Mouse (Mus musculus) ES-Bruce4 (cell line): ENCODE measurements around the gene Slc5a10. TPM values are rescaled to one million over a fixed set of nuclear protein-coding genes. Genes with fewer than 3 reads are reported as not detected.
A peak's percentile ranks its signal among the peaks of the same experiment; 100 is the strongest.

Experiments
- H3K27ac ChIP-seq: 2 replicates; pipeline ENCODE4 v1.5.1; 2012; ENCODE audit warnings: low read length, inconsistent platforms; ENCODE audit not compliant: insufficient read depth
- H3K27me3 ChIP-seq: 2 replicates; pipeline ENCODE4 v1.6.1; 2012; ENCODE audit warnings: mild to moderate bottlenecking, low read length, inconsistent platforms; ENCODE audit not compliant: control insufficient read depth, poor library complexity, insufficient read depth, severe bottlenecking
- H3K36me3 ChIP-seq: 2 replicates; pipeline ENCODE4 v1.6.1; 2012; ENCODE audit warnings: inconsistent platforms, mild to moderate bottlenecking, low read length, moderate library complexity; ENCODE audit not compliant: control insufficient read depth, poor library complexity, insufficient read depth, severe bottlenecking
- H3K4me1 ChIP-seq: one replicate; pipeline ENCODE4 v1.8.1; 2011; ENCODE audit warnings: low read length; ENCODE audit not compliant: control insufficient read depth, insufficient read depth
- H3K4me3 ChIP-seq: 2 replicates; pipeline ENCODE4 v1.5.1; 2011; ENCODE audit warnings: low read depth, mild to moderate bottlenecking, low read length
- H3K9ac ChIP-seq: 2 replicates; pipeline ENCODE4 v1.6.1; 2012; ENCODE audit warnings: low read depth, mild to moderate bottlenecking, inconsistent platforms; ENCODE audit not compliant: poor library complexity, severe bottlenecking
- H3K9me3 ChIP-seq: replicated peaks from 2 replicates; pipeline ENCODE4 v1.6.1; 2012; ENCODE audit warnings: mild to moderate bottlenecking, low read length, inconsistent platforms; ENCODE audit not compliant: control insufficient read depth, poor library complexity, insufficient read depth, severe bottlenecking
- CTCF ChIP-seq: IDR thresholded peaks from one replicate; pipeline ENCODE4 v1.8.1; 2011; ENCODE audit warnings: low read depth, low read length
- EP300 ChIP-seq: IDR thresholded peaks from 2 replicates; pipeline ENCODE4 v1.6.1; 2011; ENCODE audit warnings: low read depth, low read length; ENCODE audit not compliant: insufficient read depth
- POLR2A ChIP-seq: IDR thresholded peaks from one replicate; pipeline ENCODE4 v1.8.1; 2011; ENCODE audit warnings: low read length; ENCODE audit not compliant: insufficient read depth
- polyA plus RNA-seq: library from polyadenylated mRNA; stranded (reverse); fragments of >200 nt; gene quantifications from 2 replicates; pipeline ENCODE4 v1.2.4, GENCODE M21; 2011; ENCODE audit warnings: low read depth; ENCODE audit not compliant: missing spikeins, insufficient read depth, insufficient read length

Gene Slc5a10
- polyA plus RNA-seq: 0.35 TPM in 1 of 2 replicates, not detected in the other

GRCm38 (mm10) chr11:61720636-61721035 lies at the start of gene Slc5a10:
Gene Slc5a10 (minus strand): TSS chr11:61720826.
- no peaks in the 10 kb centered on the region for H3K27me3 ChIP-seq
- no peaks in the 10 kb centered on the region for H3K4me1 ChIP-seq
- no peak within 1 kb of the TSS for H3K27ac ChIP-seq
- TF ChIP-seq POLR2A: no peak
- no peak for TF ChIP-seq CTCF
- no peak for TF ChIP-seq EP300
- H3K9ac ChIP-seq: no peak within 1 kb of the TSS
- H3K9me3 ChIP-seq: no peaks in the 10 kb centered on the region
- no peaks in the 10 kb centered on the region for H3K36me3 ChIP-seq
- H3K4me3 ChIP-seq: no peak within 1 kb of the TSS

DNA sequence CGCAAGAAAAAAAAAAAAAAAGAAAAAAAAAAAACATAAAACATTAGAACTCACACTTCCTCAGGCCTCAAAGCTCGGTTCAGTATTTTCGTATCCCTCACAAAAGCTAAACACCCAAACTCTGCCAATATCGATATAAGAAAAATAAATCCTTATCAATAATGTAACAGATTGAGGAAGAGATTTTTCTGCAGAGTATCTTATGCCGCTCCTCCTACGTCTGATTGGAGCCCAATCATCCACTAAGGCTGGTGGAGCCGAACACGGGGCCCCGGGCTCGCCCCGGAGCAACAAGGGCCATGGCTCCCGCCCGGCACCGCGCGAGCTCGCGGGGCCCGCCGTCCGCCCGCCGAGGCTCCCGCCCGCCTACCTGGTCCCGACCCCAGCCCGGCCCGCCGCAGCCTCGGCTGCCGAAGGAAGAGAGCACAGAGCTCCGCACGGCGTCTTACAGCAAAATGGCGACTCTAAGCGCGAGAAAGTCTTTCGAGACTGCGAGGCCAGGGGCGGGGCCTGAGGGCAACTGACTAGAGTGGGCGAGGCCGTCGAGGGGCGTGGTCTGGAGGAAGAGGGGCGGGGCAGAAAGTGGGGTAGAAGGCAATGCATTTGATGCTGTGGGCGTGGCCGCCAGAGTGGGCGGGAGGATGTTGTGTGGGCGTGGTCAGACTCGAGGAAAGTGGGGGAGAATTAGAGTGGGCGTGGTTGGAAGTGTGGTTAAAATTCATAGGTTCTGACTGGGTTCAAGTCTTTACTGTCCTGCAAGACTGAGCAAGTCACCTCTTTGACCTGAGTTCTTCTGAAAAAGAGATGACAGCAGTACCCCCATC lies 41.2 kb upstream of the Slc5a10 start, which contains the start of gene Prpsap2:
Prpsap2 (minus strand) TSS at position 505 of the 824 bp plus-strand sequence.
- Histone ChIP-seq H3K27ac (no peak within 1 kb of the TSS), H3K4me3 (peak within 1 kb of the TSS; percentile 69), H3K36me3 (0 out of 2 replicates have a peak, but pooled peaks cover 2% of the 10 kb centered on the region), H3K27me3 (no peaks in the 10 kb centered on the region), H3K9me3 (no peaks in the 10 kb centered on the region), H3K4me1 (no peaks in the 10 kb centered on the region), H3K9ac (peak within 1 kb of the TSS; percentile 78)
- TF ChIP-seq EP300: no peak
- no peak for TF ChIP-seq CTCF
- TF ChIP-seq POLR2A: no peak

DNA sequence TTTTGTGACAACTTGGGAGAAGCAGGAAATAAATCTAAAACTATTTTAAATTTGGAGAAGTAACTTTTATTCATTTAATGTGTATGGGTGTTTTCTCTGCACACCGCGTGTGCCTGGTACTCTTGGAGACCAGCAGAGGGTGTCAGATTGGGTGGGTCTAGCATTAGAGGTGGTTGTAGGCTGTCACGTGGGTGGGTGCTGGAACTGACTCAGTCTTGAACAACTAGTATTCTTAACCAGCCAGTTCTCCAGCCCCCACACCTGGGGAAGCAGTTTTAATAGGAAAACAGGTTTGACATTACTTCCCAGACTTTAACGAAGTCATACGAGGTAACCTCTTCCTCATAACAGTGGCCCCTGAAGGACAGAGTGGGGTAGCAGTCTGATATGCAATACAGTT lies 39.9 kb upstream of the Slc5a10 start:
- H3K27me3 ChIP-seq: no peaks in the 10 kb centered on the region
- TF ChIP-seq EP300 (no peak), CTCF (peak; percentile 36), POLR2A (no peak)
- H3K36me3 ChIP-seq: peaks cover 8% of the 10 kb centered on the region; the same call in 1 of the 2 replicates
- H3K9ac ChIP-seq: no peak overlapping the region
- H3K27ac ChIP-seq: no peak overlapping the region
- H3K4me1 ChIP-seq: no peaks in the 10 kb centered on the region
- H3K9me3 ChIP-seq: no peaks in the 10 kb centered on the region
- no peak overlapping the region for H3K4me3 ChIP-seq

GRCm38 (mm10) chr11:61757151-61757550 lies 36.5 kb upstream of the Slc5a10 start:
- no peaks in the 10 kb centered on the region for H3K27me3 ChIP-seq
- no peak overlapping the region for H3K4me3 ChIP-seq
- no peak overlapping the region for H3K27ac ChIP-seq
- no peaks in the 10 kb centered on the region for H3K4me1 ChIP-seq
- H3K9me3 ChIP-seq: no peaks in the 10 kb centered on the region
- no peak overlapping the region for H3K9ac ChIP-seq
- peaks cover 24% of the 10 kb centered on the region for H3K36me3 ChIP-seq
- TF ChIP-seq EP300: no peak

GRCm38 (mm10) chr11:61751612-61752011 lies 31.0 kb upstream of the Slc5a10 start:
- H3K9me3 ChIP-seq: no peaks in the 10 kb centered on the region
- H3K4me3 ChIP-seq: no peak overlapping the region
- no peaks in the 10 kb centered on the region for H3K4me1 ChIP-seq
- H3K27me3 ChIP-seq: no peaks in the 10 kb centered on the region
- H3K9ac ChIP-seq: no peak overlapping the region
- H3K36me3 ChIP-seq: peaks cover 49% of the 10 kb centered on the region
- no peak overlapping the region for H3K27ac ChIP-seq
- TF ChIP-seq EP300 (no peak), CTCF (peak; percentile 52), POLR2A (no peak)

DNA sequence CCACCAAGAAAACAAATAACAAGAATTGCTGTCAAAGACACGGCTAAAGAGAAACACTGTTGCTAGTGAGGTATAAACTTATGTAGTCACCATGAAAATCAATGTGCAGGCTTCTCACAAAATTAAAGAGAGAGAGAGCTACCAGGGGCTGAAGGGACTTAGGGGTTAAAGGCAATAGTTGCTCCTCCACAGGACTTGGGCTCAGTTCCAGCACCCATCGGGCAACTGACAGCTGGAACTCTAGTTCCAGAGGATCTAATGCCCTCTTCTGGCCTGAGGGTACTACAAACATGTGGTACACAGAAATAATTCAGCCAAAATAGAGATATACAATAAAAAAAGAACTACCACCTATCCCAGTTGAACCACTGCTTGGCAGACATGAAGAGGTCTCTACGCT lies 26.5 kb upstream of the Slc5a10 start:
- peaks cover 42% of the 10 kb centered on the region for H3K36me3 ChIP-seq
- no peak overlapping the region for H3K9ac ChIP-seq
- no peaks in the 10 kb centered on the region for H3K9me3 ChIP-seq
- H3K27ac ChIP-seq: no peak overlapping the region
- H3K4me1 ChIP-seq: no peaks in the 10 kb centered on the region
- no peak for TF ChIP-seq EP300
- TF ChIP-seq POLR2A: no peak
- TF ChIP-seq CTCF: no peak
- H3K27me3 ChIP-seq: no peaks in the 10 kb centered on the region
- no peak overlapping the region for H3K4me3 ChIP-seq
